Mouse (Mus musculus): ENCODE data around the gene Ppil1.
"Not testable (repeated sequence)": the region's sequence is repeated elsewhere in the genome, so short reads cannot be mapped to it uniquely, and the experiment has no call there.

Ppil1 gene

GRCm38 (mm10) chr17:29251608-29252390, 12.2 kb downstream of the Ppil1 start:
- DNase-seq (ENCODE audit: low spot score in 2 of 2): no peak

- DNase-seq (ENCODE audit: low spot score in 2 of 2): not testable (repeated sequence)
Measured at GRCm38 (mm10) chr17:29251006-29251405, 13.0 kb downstream of the Ppil1 start.

- DNase-seq (ENCODE audit: low spot score in 2 of 2): no peak
Measured at GRCm38 (mm10) chr17:29249512-29249911, 14.5 kb downstream of the Ppil1 start.

- DNase-seq (ENCODE audit: low spot score in 2 of 2): peak; percentile 25 to 45
Measured at GRCm38 (mm10) chr17:29247881-29248280, 16.1 kb downstream of the Ppil1 start.

- DNase-seq (ENCODE audit: low spot score in 2 of 2): no peak
Measured at GRCm38 (mm10) chr17:29246602-29247001, 17.4 kb downstream of the Ppil1 start.

GRCm38 (mm10) chr17:29245725-29246124, 18.3 kb downstream of the Ppil1 start:
- no peak for DNase-seq (ENCODE audit: low spot score in 2 of 2)

GRCm38 (mm10) chr17:29244912-29245311, 19.1 kb downstream of the Ppil1 start:
- no peak for DNase-seq (ENCODE audit: low spot score in 2 of 2)

GRCm38 (mm10) chr17:29238421-29238945, 25.5 kb downstream of the Ppil1 start:
- no peak for DNase-seq (ENCODE audit: low spot score in 2 of 2)

- DNase-seq (ENCODE audit: low spot score in 2 of 2): peak; percentile 18 to 45
Measured at GRCm38 (mm10) chr17:29237772-29238420, 26.1 kb downstream of the Ppil1 start, which contains the start of gene Cpne5. TSS of gene Cpne5 (minus strand) at chr17:29238167.

GRCm38 (mm10) chr17:29237267-29237771, 26.7 kb downstream of the Ppil1 start:
- peak in 1 of 2 experiments; percentile 11 for DNase-seq (ENCODE audit: low spot score in 2 of 2)

GRCm38 (mm10) chr17:29236111-29236510, 27.9 kb downstream of the Ppil1 start:
- peak in 1 of 2 experiments; percentile 25 for DNase-seq (ENCODE audit: low spot score in 2 of 2)

- no peak for DNase-seq (ENCODE audit: low spot score in 2 of 2)
Measured at GRCm38 (mm10) chr17:29231109-29231508, 32.9 kb downstream of the Ppil1 start.

GRCm38 (mm10) chr17:29220631-29221030, 43.4 kb downstream of the Ppil1 start:
- DNase-seq (ENCODE audit: low spot score in 2 of 2): no peak

GRCm38 (mm10) chr17:29218017-29218416, 46.0 kb downstream of the Ppil1 start:
- no peak for DNase-seq (ENCODE audit: low spot score in 2 of 2)

- DNase-seq (ENCODE audit: low spot score in 2 of 2): no peak
Measured at GRCm38 (mm10) chr17:29216078-29216477, 47.9 kb downstream of the Ppil1 start.

- no peak for DNase-seq (ENCODE audit: low spot score in 2 of 2)
Measured at GRCm38 (mm10) chr17:29214655-29215054, 49.3 kb downstream of the Ppil1 start.

GRCm38 (mm10) chr17:29214193-29214456, 49.9 kb downstream of the Ppil1 start:
- DNase-seq (ENCODE audit: low spot score in 2 of 2): no peak

- no peak for DNase-seq (ENCODE audit: low spot score in 2 of 2)
Measured at GRCm38 (mm10) chr17:29213381-29214192, 50.4 kb downstream of the Ppil1 start.

- DNase-seq (ENCODE audit: low spot score in 2 of 2): no peak
Measured at GRCm38 (mm10) chr17:29211836-29212235, 52.1 kb downstream of the Ppil1 start.

- DNase-seq (ENCODE audit: low spot score in 2 of 2): no peak
Measured at GRCm38 (mm10) chr17:29210037-29210436, 53.9 kb downstream of the Ppil1 start.

GRCm38 (mm10) chr17:29206052-29206451, 57.9 kb downstream of the Ppil1 start:
- DNase-seq (ENCODE audit: low spot score in 2 of 2): no peak

GRCm38 (mm10) chr17:29202604-29203003, 61.4 kb downstream of the Ppil1 start:
- no peak for DNase-seq (ENCODE audit: low spot score in 2 of 2)

Data from right cerebral cortex, postnatal 36 days (tissue).